Mouse (Mus musculus): ENCODE data around the gene Dmrta2. TPM values are rescaled to one million over a fixed set of nuclear protein-coding genes. Genes with fewer than 3 reads are reported as not detected.

The Dmrta2 gene
- 0.07 TPM for polyA plus RNA-seq (2015; fragmentation: Illumina TruSeq; extraction: RNeasy Lipid Tissue Mini Kit (QIAGEN cat#74804); ENCODE audit: insufficient read depth, low replicate concordance)

GRCm38 (mm10) chr4:109977148-109978067 is at the start of gene Dmrta2:
TSS of gene Dmrta2 (plus strand) at chr4:109978053.

